Mouse (Mus musculus): Measurements from ENCODE around the gene Apobec4. TPM values are rescaled to one million over a fixed set of nuclear protein-coding genes. Genes with fewer than 3 reads are reported as not detected.
"Not testable (repeated sequence)": the region's sequence is repeated elsewhere in the genome, so short reads cannot be mapped to it uniquely, and the experiment has no call there.

Gene Apobec4
- total and polyA plus RNA-seq, 2 experiments from 2014 or later, result 0.19 to 0.48 TPM

DNA sequence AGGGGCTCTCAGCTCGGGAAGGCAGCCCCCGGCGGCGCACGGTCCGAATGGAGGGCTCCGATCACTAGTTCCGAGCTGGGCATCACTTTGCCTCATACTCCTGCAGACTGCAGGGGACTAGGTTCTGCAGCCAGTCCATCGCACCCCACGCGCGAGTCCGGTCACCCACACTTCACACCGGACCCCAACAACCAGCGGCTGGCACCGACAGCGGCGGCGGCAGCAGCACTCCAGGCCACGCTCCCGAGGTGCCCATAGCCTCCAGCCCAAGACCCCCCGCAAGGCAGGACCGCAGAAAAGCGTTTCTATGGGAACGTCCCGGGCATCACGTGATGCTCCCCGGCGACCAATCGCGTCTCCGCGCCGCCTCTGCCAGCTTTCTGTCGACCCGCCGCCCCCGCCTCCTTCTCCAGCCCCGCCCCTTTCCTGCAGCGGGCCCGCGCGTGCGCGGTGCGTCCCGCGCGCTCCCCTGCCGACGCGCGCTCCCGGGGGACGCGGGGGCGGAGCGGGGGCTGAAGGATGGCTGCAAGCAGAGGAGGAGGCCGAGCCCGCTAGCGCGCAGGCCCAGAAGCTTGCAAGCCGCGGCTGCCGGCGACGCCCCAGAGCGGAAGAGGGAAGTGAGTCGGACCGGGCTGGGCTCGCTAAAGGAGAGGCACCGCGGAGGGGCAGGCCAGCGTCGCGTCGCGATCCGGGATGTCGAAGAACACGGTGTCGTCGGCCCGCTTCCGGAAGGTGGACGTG is 15.9 kb downstream of the Apobec4 start, which contains the start of the genes Rgl1 and Arpc5:
Gene Rgl1 (minus strand): TSS at position 320 of the 741 bp plus-strand sequence.
Gene Arpc5 (plus strand): TSS at position 511 of the 741 bp plus-strand sequence.
- Histone ChIP-seq H3K4me1 (ENCODE audit: insufficient read depth) (no peaks in the 10 kb centered on the region), H3K36me3 (ENCODE audit: insufficient read depth) (peaks cover 12% of the 10 kb centered on the region), H3K4me3 (ENCODE audit: low read depth, low read length) (peak within 1 kb of the TSS; percentile 63), H3K27me3 (ENCODE audit: insufficient read depth, low read length) (no peaks in the 10 kb centered on the region), H3K4me2 (ENCODE audit: low read depth) (peak within 1 kb of the TSS; percentile 88), H3K27ac (ENCODE audit: low read depth, low read length) (peak within 1 kb of the TSS; percentile 91), H3K9me3 (ENCODE audit: low read length) (no peaks in the 10 kb centered on the region), H3K9ac (peak within 1 kb of the TSS; percentile 93)
- peak; percentile 97 for ATAC-seq
- peak; percentile 11; the same call in 1 of the 2 replicates for TF ChIP-seq CTCF (IDR thresholded peaks at IDR 0.05; ENCODE audit: low read depth)
- DNase-seq, result peak; percentile 99
- WGBS, result under 1% methylated on average over 81 of the region's 86 CpGs

DNA sequence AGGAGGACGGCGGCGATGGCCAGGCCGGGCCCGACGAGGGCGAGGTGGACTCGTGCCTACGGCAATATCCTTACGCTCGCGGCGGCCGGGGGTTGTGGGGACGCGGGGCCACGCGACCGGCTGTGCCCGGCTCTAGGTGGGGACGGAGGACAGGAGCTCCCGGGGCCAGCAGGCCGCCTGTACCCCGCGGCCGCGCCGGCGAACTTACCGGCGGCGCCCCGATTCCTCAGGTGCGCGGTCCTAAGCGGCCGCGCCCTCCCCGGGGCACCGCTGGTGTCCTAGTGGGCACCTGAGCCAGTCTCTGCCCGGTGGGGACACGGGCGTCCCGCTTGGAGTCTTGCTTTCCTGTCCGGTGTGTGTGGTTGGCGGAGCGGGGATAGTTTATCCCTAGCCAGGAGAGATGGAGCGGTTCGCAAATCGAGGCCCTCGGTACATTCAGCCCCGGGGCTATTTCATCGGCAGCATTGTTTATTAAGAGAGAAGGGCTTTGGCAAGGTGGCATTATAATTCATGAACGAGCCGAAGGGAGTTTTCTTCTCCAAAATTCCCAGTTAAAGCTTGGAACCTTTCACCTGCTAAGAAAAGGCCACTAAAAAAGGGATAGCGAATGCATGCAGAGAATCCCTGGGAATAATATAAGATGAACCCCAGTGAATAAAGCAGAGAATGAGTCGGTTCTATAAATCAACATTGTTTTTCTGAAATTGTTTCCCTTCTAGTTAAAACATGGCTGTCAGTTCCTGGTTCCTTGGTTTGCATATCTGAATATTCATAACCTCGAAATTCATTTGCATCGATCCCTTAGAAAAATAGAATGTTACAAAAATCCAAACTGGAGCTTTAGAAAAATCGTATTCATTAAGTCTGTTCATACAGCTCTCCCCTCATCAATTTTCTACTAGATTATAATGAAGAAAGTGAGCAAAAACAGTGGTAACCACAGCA is 16.7 kb downstream of the Apobec4 start:
- Histone ChIP-seq H3K4me1 (ENCODE audit: insufficient read depth) (no peaks in the 10 kb centered on the region), H3K9me3 (ENCODE audit: low read length) (no peaks in the 10 kb centered on the region), H3K9ac (peak overlapping the region; percentile 93), H3K27me3 (ENCODE audit: insufficient read depth, low read length) (no peaks in the 10 kb centered on the region), H3K4me2 (ENCODE audit: low read depth) (peak overlapping the region; percentile 42), H3K27ac (ENCODE audit: low read depth, low read length) (peak overlapping the region; percentile 91), H3K4me3 (ENCODE audit: low read depth, low read length) (peak overlapping the region; percentile 63), H3K36me3 (ENCODE audit: insufficient read depth) (peaks cover 16% of the 10 kb centered on the region)
- TF ChIP-seq CTCF (IDR thresholded peaks at IDR 0.05; ENCODE audit: low read depth), result no peak
- 2% methylated on average over 60 of the region's 60 CpGs for WGBS
- peak; percentile 60 for DNase-seq
- ATAC-seq, result peak; percentile 36

DNA sequence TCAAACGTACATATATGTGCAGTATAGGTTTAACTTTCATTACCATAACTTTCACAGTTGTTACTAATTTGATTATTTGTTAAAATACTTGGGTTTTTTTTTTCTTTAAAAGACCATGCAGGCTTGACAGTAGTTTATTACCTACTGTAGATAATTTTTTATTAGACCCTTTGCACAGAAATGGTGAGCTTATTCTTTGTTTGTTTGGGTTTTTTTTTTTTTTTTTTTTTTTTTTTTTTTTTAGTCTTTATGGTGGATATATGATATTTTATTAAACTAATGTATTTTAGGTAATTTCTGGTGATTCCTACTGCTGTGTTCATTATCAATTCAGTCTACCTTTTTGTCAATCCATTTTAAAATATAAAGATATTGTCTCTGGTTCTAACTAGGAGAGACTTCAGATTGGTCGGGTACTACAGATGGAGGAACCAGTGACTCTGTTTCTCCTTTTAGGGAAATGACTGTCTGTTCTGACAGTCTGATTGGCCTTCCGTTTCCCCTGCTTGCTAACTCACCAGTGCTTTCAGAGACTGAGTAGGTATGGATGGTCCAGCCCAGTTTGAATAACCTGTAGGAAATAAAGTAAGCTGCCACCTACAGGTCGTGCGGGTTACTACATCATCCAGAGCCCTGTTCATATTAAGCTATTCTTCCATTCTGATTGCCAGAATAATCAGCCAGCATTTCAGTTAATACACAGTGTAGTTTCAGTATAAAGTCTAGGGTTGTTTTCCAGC is 17.6 kb downstream of the Apobec4 start:
- 2% methylated on average over 5 of the region's 5 CpGs for WGBS
- H3K4me3 ChIP-seq (ENCODE audit: low read depth, low read length), result peak overlapping the region; percentile 63
- H3K36me3 ChIP-seq (ENCODE audit: insufficient read depth), result peaks cover 24% of the 10 kb centered on the region
- no peaks in the 10 kb centered on the region for H3K4me1 ChIP-seq (ENCODE audit: insufficient read depth)
- H3K27ac ChIP-seq (ENCODE audit: low read depth, low read length), result no peak overlapping the region
- peak; percentile 32; the same call in 1 of the 2 replicates for ATAC-seq
- peak overlapping the region; percentile 42 for H3K4me2 ChIP-seq (ENCODE audit: low read depth)
- DNase-seq, result peak; percentile 89
- peak; percentile 77 for TF ChIP-seq CTCF (IDR thresholded peaks at IDR 0.05; ENCODE audit: low read depth)
- no peaks in the 10 kb centered on the region for H3K9me3 ChIP-seq (ENCODE audit: low read length)
- H3K9ac ChIP-seq, result peak overlapping the region; percentile 93; the same call in 1 of the 2 replicates
- H3K27me3 ChIP-seq (ENCODE audit: insufficient read depth, low read length), result no peaks in the 10 kb centered on the region

- H3K4me3 ChIP-seq (ENCODE audit: low read depth, low read length), result no peak overlapping the region
- no peaks in the 10 kb centered on the region for H3K9me3 ChIP-seq (ENCODE audit: low read length)
- WGBS, result 85% methylated on average over 9 of the region's 9 CpGs
- DNase-seq (no peak), ATAC-seq (no peak)
- peaks cover 51% of the 10 kb centered on the region for H3K36me3 ChIP-seq (ENCODE audit: insufficient read depth)
- H3K4me1 ChIP-seq (ENCODE audit: insufficient read depth), result no peaks in the 10 kb centered on the region
- H3K9ac ChIP-seq, result no peak overlapping the region
- TF ChIP-seq CTCF (IDR thresholded peaks at IDR 0.05; ENCODE audit: low read depth), result no peak
- H3K27ac ChIP-seq (ENCODE audit: low read depth, low read length), result no peak overlapping the region
- no peak overlapping the region for H3K4me2 ChIP-seq (ENCODE audit: low read depth)
- H3K27me3 ChIP-seq (ENCODE audit: insufficient read depth, low read length), result no peaks in the 10 kb centered on the region
Observed at GRCm38 (mm10) chr1:152771016-152771415, 20.7 kb downstream of the Apobec4 start.

GRCm38 (mm10) chr1:152774601-152775000 is 24.2 kb downstream of the Apobec4 start:
- not testable (repeated sequence) for H3K4me1 ChIP-seq (ENCODE audit: insufficient read depth); H3K27me3 ChIP-seq (ENCODE audit: insufficient read depth, low read length); H3K27ac ChIP-seq (ENCODE audit: low read depth, low read length); H3K4me3 ChIP-seq (ENCODE audit: low read depth, low read length); ATAC-seq; H3K9me3 ChIP-seq (ENCODE audit: low read length); DNase-seq; H3K4me2 ChIP-seq (ENCODE audit: low read depth); H3K9ac ChIP-seq
- H3K36me3 ChIP-seq (ENCODE audit: insufficient read depth), result peaks cover 48% of the 10 kb centered on the region
- WGBS, result 94% methylated on average over 3 of the region's 3 CpGs

GRCm38 (mm10) chr1:152779071-152779737 is 28.9 kb downstream of the Apobec4 start:
- TF ChIP-seq CTCF (IDR thresholded peaks at IDR 0.05; ENCODE audit: low read depth), result peak; percentile 53; the same call in 1 of the 2 replicates
- WGBS, result 37% methylated on average over 10 of the region's 10 CpGs
- Histone ChIP-seq H3K27ac (ENCODE audit: low read depth, low read length) (no peak overlapping the region), H3K4me1 (ENCODE audit: insufficient read depth) (no peaks in the 10 kb centered on the region), H3K27me3 (ENCODE audit: insufficient read depth, low read length) (no peaks in the 10 kb centered on the region), H3K9ac (no peak overlapping the region), H3K4me3 (ENCODE audit: low read depth, low read length) (no peak overlapping the region), H3K4me2 (ENCODE audit: low read depth) (no peak overlapping the region), H3K9me3 (ENCODE audit: low read length) (no peaks in the 10 kb centered on the region), H3K36me3 (ENCODE audit: insufficient read depth) (peaks cover 17% of the 10 kb centered on the region)
- ATAC-seq (no peak), DNase-seq (no peak)
